Mouse (Mus musculus) adrenal gland, adult 8-10 months (tissue): ENCODE data around the gene Gpr84. TPM values are rescaled to one million over a fixed set of nuclear protein-coding genes. Genes with fewer than 3 reads are reported as not detected.
"Not testable (repeated sequence)": the region's sequence is repeated elsewhere in the genome, so short reads cannot be mapped to it uniquely, and the experiment has no call there.

ENCODE experiments used
- DNase-seq: peaks from one replicate; pipeline ENCODE4 v3.0.0; 2022
- microRNA-seq, 2 experiments: library from miRNA; unstranded; fragments of <30 nt; microRNA quantifications; one replicate each; pipeline ENCODE4 v1.2.0; 2022
- total RNA-seq, 4 experiments: library from RNA; stranded (reverse); gene quantifications; 2 replicates each; pipeline ENCODE4 v1.2.4; 2022

Gene Gpr84
- total RNA-seq, 4 experiments from 2014 or later: not detected

DNA sequence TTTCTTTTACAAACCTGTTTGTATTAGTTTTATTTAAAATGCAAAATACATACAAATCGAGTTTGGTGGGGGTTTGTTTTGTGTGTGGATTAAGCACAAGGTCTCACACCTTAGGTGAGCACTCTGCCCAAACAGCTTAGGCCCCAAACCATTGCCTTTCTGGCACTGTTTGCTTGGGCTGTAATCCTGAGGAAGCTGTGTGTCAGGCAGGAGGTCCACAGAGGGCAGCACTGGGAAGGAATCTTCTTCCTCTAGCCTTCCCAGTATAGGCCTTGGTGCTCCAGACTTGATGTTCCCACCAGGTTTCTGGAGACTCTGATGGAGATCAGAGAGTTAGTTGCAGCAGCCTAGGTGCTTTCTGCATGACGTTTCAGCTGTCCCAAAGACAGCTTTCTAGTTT lies 25.8 kb downstream of the Gpr84 start:
- DNase-seq: no peak

DNA sequence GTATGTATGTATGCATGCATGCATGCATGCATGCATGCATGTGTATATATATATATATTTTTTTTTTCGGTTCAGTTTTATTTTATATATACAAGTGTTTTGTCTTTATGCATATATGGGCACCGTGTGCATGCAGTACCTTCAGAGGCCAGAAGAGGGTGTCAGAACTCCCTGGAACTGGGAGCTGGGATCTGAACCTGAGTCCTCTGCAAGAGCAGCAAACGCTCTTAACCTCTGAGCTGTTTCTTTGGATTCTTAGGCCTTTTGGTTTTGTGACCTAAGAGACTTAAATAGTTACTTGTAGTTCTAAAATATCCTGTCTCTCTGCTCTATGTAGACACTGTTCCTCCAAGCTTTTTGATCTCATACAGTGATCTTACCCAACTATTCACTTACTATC lies 26.3 kb downstream of the Gpr84 start:
- DNase-seq: no peak

DNA sequence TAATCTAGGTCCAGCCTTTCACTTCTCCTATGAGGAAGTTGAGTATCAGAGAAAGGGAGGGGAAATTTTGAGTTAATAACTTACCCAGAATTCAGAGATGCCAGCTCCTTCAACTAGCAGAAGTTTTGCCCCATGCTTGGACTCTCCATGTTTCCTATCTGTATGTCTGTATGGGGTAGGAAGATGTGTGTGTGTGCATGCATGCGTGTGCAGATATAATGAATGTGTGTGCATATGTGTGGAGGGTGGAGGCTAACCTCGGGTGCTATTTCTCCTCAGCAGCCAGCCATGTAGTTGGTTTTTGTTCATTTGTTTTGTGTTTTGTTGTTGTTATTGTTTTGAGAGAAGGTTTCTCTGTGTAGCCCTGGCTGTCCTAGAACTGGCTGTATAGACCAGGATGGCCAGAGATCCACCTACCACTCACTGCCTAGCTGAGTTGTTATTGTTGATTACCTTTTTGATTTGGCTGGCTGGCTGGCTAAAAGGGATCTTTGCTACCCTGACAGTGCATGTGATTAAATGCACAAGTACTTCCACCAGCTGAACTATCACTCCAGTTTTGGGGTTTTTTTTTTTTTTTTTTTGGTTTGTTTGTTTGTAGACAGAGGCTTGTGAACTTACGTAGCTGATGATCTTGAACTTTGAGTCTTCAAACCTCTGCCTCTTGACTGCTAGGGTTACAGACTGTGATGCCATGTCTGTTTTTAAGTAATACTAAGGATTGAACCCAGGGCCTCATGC lies 28.8 kb downstream of the Gpr84 start:
- no peak for DNase-seq

DNA sequence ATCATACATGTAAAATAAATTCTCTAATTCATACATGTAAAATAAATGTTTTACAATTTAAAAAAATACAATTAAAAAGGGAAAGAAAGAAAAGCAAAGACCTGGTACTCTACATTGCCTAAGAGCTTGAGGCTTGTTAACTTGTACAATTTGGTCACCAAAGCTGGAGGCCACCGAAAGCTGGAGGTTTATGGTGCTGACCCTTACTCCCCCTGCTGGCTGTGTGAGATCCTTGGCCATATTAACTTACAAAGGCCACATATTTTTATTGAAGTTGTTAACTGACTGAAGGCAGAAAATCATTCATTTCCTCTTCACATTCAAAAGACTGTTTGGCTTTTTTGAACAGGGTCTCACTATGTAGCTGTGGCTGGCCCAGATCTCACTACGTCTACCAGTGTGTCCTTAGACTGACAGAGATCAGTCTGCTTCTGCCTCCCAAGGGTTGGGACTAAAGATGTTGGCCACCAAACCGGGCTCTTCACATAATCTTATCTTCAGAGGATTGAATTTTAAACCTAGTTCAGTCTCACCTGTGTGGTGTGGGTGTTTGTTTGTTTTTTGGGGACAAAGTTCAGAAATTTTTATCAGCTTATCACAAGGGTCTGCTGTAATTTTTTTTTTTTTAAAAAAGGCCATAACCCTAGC lies 29.5 kb downstream of the Gpr84 start:
- no peak for DNase-seq

DNA sequence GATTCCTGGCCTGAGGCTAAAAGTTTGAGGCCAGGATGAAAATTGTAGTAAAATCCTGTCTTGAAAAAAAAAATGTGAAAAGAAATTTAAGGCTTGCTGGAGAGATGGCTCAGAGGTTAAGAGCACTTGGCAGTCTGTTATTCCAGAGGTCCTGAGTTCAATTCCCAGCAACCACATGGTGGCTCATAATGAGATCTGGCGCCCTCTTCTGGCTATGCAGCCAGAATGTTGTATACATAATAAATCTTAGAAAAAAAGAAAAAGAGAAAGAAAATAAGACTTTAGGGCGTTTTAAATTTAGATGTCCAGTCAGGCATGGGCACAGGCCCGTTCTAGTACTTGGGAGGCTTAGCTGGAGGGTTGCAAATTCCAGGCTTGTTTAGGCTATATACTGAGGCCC lies 30.7 kb downstream of the Gpr84 start:
- no peak for DNase-seq

DNA sequence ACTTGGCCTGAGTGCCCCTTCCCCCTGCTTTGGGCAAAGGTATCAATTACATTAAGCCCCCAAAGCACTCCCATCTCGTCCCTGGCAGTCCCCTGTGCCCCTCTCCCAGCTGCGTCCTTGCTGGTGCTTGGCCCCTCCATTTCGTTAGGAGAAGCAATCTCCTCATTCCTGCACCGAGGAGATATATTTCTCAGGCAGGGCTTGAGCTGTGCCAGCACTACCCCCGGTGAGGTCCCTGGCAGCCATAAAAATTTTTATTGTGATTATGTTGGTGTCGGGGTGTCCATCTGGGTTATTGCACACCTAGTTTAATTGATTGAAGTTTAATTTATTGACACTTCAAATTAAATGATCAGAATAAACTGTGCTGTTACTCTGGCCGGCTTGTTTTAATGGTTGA lies 32.5 kb downstream of the Gpr84 start:
- DNase-seq: no peak

DNA sequence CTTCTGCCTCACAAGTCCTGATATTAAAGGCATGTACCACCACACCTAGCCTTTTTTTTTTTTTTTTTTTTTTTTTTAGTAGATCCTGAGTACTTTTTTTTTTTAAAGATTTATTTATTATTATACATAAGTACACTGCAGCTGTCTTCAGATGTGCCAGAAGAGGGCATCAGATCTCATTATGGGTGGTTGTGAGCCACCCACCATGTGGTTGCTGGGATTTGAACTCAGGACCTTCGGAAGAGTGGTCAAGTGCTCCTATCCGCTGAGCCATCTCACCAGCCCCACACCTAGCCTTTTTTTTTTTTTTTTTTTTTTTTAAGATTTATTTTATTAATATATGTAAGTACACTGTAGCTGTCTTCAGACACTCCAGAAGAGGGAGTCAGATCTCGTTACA lies 34.5 kb downstream of the Gpr84 start:
- DNase-seq: not testable (repeated sequence)

DNA sequence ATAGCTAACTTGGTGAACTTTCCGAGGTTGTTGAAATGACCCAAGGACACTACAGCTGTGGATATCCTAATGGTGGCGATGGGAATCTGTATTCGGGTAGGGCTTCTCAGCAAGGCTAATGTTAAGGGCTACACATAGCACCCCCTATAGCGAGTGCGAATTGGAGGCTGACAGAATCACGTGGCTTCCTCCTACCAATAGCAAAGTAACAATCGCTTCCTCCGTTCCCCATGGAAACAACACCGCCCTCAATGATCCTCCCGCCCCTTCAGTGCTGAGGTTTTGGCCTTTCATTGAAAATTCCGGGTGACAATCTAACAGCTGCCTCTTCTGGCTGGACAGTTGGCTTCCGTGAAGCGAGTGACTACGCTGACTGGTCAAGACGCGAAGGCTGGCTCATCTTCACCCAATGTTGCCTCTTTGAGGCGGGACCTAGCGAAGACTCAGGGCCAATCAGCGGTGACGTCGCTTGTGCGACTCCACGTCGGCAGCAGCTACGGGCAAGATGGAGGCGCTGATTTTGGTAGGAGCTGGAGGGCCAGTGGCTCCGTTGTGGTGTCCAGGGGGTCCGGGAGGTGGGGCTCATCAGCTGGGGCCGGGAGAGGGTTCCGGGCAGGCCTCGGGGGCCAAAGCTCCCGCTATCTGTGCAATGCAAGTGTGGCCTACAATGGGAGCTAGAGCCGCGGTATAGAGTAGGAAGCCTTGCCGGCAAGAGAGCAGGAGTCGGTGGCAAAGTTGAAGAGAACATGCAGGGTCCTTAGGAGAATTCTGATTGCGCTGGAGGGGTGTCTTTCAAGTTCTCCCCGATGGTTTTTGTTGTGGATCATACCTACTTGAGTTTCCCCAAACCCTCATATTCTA lies 37.8 kb downstream of the Gpr84 start, which contains the start of gene Copz1:
Gene Copz1, plus strand, starts transcription at position 296 of the 861 bp plus-strand sequence.
- DNase-seq: peak; percentile 98

DNA sequence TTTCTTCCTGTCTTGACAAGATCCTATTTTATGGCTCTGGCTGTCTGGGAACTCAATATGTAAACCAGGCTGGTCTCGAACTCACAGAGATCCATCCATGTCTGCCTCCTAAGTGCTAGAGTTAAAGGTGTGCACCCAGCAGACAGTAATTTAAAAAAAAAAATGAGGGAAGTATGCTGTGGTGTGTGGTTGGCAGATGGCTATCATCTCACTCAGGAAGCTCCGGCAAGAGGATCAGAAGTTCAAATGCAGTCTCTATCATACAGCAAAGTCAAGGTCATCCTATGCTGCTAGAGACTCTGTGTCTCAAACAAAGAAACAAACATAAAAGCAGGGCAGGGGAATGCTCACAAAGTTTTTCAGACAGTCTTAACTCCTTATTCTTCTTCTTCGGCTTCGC lies 41.5 kb downstream of the Gpr84 start:
- DNase-seq: no peak

DNA sequence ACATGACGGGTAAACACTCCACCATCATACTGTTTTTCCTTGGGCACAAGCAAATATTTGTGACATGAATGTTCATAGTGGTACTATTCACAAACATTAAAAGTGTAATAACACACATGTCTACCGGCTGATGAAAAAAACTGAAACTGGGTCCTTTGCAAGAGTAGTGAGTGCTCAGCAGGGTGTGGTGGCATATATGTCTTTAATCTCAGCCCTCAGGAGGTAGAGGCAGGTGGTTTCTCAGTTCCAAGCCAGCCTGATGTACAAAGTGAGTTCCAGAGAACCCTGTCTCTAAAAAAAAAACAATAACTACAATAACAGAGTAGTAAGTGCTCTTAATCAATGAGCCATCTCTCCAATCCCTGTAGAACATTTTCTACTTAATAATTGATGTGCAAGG lies 45.6 kb downstream of the Gpr84 start:
- no peak for DNase-seq

DNA sequence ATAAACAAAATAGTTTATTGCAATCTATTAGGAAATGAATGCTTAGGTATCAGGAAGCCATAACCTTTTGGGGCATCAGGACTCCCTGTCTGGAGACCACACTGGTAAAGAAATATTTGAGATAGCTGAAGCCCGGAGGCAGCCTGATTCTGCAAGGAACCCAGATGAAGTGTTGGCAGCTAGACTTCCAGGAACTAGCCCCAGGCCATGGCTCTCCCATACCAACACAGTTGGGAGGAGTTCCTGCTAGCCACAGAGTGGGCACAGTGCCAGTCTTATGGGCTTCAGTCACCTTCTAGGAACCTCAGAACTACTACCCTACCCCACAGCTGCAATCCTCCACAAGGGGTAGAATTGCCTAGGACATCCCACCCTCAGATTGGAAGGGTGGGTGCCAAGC lies 50.4 kb downstream of the Gpr84 start:
- DNase-seq: no peak

DNA sequence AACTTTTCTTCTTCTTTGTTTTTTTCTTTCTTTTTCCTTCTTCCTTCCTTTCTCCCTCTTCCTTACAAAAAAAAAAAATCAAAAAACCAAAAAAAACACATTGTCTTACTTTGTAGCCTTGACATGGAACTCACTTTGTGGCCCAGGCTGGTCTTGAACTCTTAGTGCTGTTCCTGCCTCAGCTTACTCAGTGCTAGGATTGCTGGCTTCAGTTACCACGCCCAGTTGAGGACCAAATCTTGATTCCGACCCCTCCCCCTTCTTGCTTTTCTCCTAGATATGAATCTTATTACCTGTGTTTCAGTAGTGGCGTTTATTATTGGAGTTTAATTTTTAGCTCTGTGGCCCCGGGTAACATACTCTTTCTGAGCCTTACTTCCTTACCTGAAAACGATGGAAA lies 51.2 kb downstream of the Gpr84 start:
- no peak for DNase-seq

Small RNA genes lying within 50 kb of the gene (microRNA-seq; reads per million reads assigned to microRNA genes)
- gene Mir148b: 42.6 to 67.5 reads per million in 2 experiments
- 0.34 to 0.35 reads per million in 2 experiments for gene Mir6963

Other genes with a start within 250 kb of the Gpr84 start
- 10 to 100 TPM; 14.3 to 22.9 (median 15.7) TPM for gene Smug1, start 143.5 kb downstream of the Gpr84 start, total RNA-seq
- 100 to 1,000 TPM in 1 of 4 experiments, 10 to 100 TPM in 3; 74.3 to 104 (median 93.3) TPM for gene Cbx5, start 70.8 kb downstream of the Gpr84 start, total RNA-seq
- gene Hnrnpa1, start 70.2 kb downstream of the Gpr84 start, total RNA-seq: 100 to 1,000 TPM; 151 to 278 (median 211) TPM
- under 1 TPM in 3 of 4 experiments, not detected in 1; 0.24 to 0.44 (median 0.37) TPM for gene Nfe2, start 52.2 kb downstream of the Gpr84 start, total RNA-seq
- gene Copz1, start 37.9 kb downstream of the Gpr84 start, total RNA-seq: 100 to 1,000 TPM; 156 to 167 (median 161) TPM
- 10 to 100 TPM; 13.4 to 21.9 (median 19.1) TPM for gene Zfp385a, start 29.5 kb upstream of the Gpr84 start, total RNA-seq
- gene Itga5, start 56.2 kb upstream of the Gpr84 start, total RNA-seq: 10 to 100 TPM; 29.5 to 36.7 (median 34.0) TPM
- gene Gtsf1, start 119.9 kb upstream of the Gpr84 start, total RNA-seq: not detected
- not detected for gene Gtsf2, start 137.9 kb upstream of the Gpr84 start, total RNA-seq
- gene Nckap1l, start 143.2 kb upstream of the Gpr84 start, total RNA-seq: 10 to 100 TPM in 2 of 4 experiments, 1 to 10 TPM in 2; 4.8 to 13.3 (median 8.7) TPM
- gene Pde1b, start 192.4 kb upstream of the Gpr84 start, total RNA-seq: 10 to 100 TPM in 2 of 4 experiments, 1 to 10 TPM in 2; 6.0 to 15.8 (median 10.5) TPM
- 10 to 100 TPM in 3 of 4 experiments, 1 to 10 TPM in 1; 5.1 to 14.2 (median 12.8) TPM for gene Ppp1r1a, start 227.4 kb upstream of the Gpr84 start, total RNA-seq